Mouse (Mus musculus): ENCODE results near the gene Tbck. TPM values are rescaled to one million over a fixed set of nuclear protein-coding genes. Genes with fewer than 3 reads are reported as not detected.

Tbck gene
- polyA plus RNA-seq, 1 experiment from 2014 or later = 21.6 TPM

- no peak for ATAC-seq (ENCODE audit: low FRiP score, low TSS enrichment)
- Histone ChIP-seq H3K4me1 (ENCODE audit: control insufficient read depth, insufficient read depth, low read length) (peaks cover 1% of the 10 kb centered on the region), H3K27ac (ENCODE audit: low read depth, low read length) (no peak overlapping the region), H3K4me3 (ENCODE audit: low read length) (no peak overlapping the region), H3K4me2 (replicated peaks; ENCODE audit: low read depth, low read length) (no peak overlapping the region), H3K9me3 (ENCODE audit: control insufficient read depth, low read length) (no peaks in the 10 kb centered on the region), H3K27me3 (ENCODE audit: control insufficient read depth, insufficient read depth, low read length) (0 out of 2 replicates have a peak, but pooled peaks cover 2% of the 10 kb centered on the region), H3K36me3 (ENCODE audit: control insufficient read depth, insufficient read depth, low read length) (no peaks in the 10 kb centered on the region), H3K9ac (ENCODE audit: low read depth, low read length) (no peak overlapping the region)
- WGBS = 63% methylated on average over 1 of the region's 1 CpGs
Measured at GRCm38 (mm10) chr3:132851417-132851816, 167.5 kb downstream of the Tbck start.

GRCm38 (mm10) chr3:132851841-132852728 lies 168.1 kb downstream of the Tbck start:
- H3K36me3 ChIP-seq (ENCODE audit: control insufficient read depth, insufficient read depth, low read length) = no peaks in the 10 kb centered on the region
- H3K4me3 ChIP-seq (ENCODE audit: low read length) = no peak overlapping the region
- ATAC-seq (ENCODE audit: low FRiP score, low TSS enrichment) = no peak
- H3K9me3 ChIP-seq (ENCODE audit: control insufficient read depth, low read length) = no peaks in the 10 kb centered on the region
- H3K9ac ChIP-seq (ENCODE audit: low read depth, low read length) = no peak overlapping the region
- H3K4me1 ChIP-seq (ENCODE audit: control insufficient read depth, insufficient read depth, low read length) = peaks cover 4% of the 10 kb centered on the region
- H3K27me3 ChIP-seq (ENCODE audit: control insufficient read depth, insufficient read depth, low read length) = 0 out of 2 replicates have a peak, but pooled peaks cover 2% of the 10 kb centered on the region
- no peak overlapping the region for H3K4me2 ChIP-seq (replicated peaks; ENCODE audit: low read depth, low read length)
- WGBS = 70% methylated on average over 28 of the region's 28 CpGs
- no peak overlapping the region for H3K27ac ChIP-seq (ENCODE audit: low read depth, low read length)

GRCm38 (mm10) chr3:132854271-132854670 lies 170.3 kb downstream of the Tbck start:
- Histone ChIP-seq H3K36me3 (ENCODE audit: control insufficient read depth, insufficient read depth, low read length) (no peaks in the 10 kb centered on the region), H3K4me2 (replicated peaks; ENCODE audit: low read depth, low read length) (no peak overlapping the region), H3K9me3 (ENCODE audit: control insufficient read depth, low read length) (no peaks in the 10 kb centered on the region), H3K27me3 (ENCODE audit: control insufficient read depth, insufficient read depth, low read length) (0 out of 2 replicates have a peak, but pooled peaks cover 2% of the 10 kb centered on the region), H3K27ac (ENCODE audit: low read depth, low read length) (no peak overlapping the region), H3K9ac (ENCODE audit: low read depth, low read length) (no peak overlapping the region), H3K4me1 (ENCODE audit: control insufficient read depth, insufficient read depth, low read length) (peaks cover 4% of the 10 kb centered on the region), H3K4me3 (ENCODE audit: low read length) (no peak overlapping the region)
- WGBS = 79% methylated on average over 9 of the region's 9 CpGs
- no peak for ATAC-seq (ENCODE audit: low FRiP score, low TSS enrichment)

GRCm38 (mm10) chr3:132855458-132856212 lies 171.7 kb downstream of the Tbck start:
- no peak overlapping the region; the same call in 1 of the 2 replicates for H3K27ac ChIP-seq (ENCODE audit: low read depth, low read length)
- no peak overlapping the region; the same call in 1 of the 2 replicates for H3K4me2 ChIP-seq (replicated peaks; ENCODE audit: low read depth, low read length)
- H3K4me1 ChIP-seq (ENCODE audit: control insufficient read depth, insufficient read depth, low read length) = peaks cover 4% of the 10 kb centered on the region
- peak; percentile 55; the same call in 1 of the 2 replicates for ATAC-seq (ENCODE audit: low FRiP score, low TSS enrichment)
- H3K9ac ChIP-seq (ENCODE audit: low read depth, low read length) = no peak overlapping the region
- no peak overlapping the region for H3K4me3 ChIP-seq (ENCODE audit: low read length)
- 48% methylated on average over 9 of the region's 9 CpGs for WGBS
- H3K27me3 ChIP-seq (ENCODE audit: control insufficient read depth, insufficient read depth, low read length) = 0 out of 2 replicates have a peak, but pooled peaks cover 2% of the 10 kb centered on the region
- H3K9me3 ChIP-seq (ENCODE audit: control insufficient read depth, low read length) = no peaks in the 10 kb centered on the region
- no peaks in the 10 kb centered on the region for H3K36me3 ChIP-seq (ENCODE audit: control insufficient read depth, insufficient read depth, low read length)

- H3K4me2 ChIP-seq (replicated peaks; ENCODE audit: low read depth, low read length) = no peak overlapping the region
- no peaks in the 10 kb centered on the region for H3K9me3 ChIP-seq (ENCODE audit: control insufficient read depth, low read length)
- H3K27me3 ChIP-seq (ENCODE audit: control insufficient read depth, insufficient read depth, low read length) = 0 out of 2 replicates have a peak, but pooled peaks cover 2% of the 10 kb centered on the region
- no peak for ATAC-seq (ENCODE audit: low FRiP score, low TSS enrichment)
- no peak overlapping the region for H3K9ac ChIP-seq (ENCODE audit: low read depth, low read length)
- H3K4me3 ChIP-seq (ENCODE audit: low read length) = no peak overlapping the region
- H3K36me3 ChIP-seq (ENCODE audit: control insufficient read depth, insufficient read depth, low read length) = no peaks in the 10 kb centered on the region
- H3K27ac ChIP-seq (ENCODE audit: low read depth, low read length) = no peak overlapping the region
- WGBS = 15% methylated on average over 6 of the region's 6 CpGs
- H3K4me1 ChIP-seq (ENCODE audit: control insufficient read depth, insufficient read depth, low read length) = peaks cover 4% of the 10 kb centered on the region
Measured at GRCm38 (mm10) chr3:132856651-132857050, 172.7 kb downstream of the Tbck start.

GRCm38 (mm10) chr3:132858849-132859248 lies 174.9 kb downstream of the Tbck start:
- Histone ChIP-seq H3K4me2 (replicated peaks; ENCODE audit: low read depth, low read length) (no peak overlapping the region), H3K4me3 (ENCODE audit: low read length) (no peak overlapping the region), H3K9ac (ENCODE audit: low read depth, low read length) (no peak overlapping the region), H3K27me3 (ENCODE audit: control insufficient read depth, insufficient read depth, low read length) (0 out of 2 replicates have a peak, but pooled peaks cover 2% of the 10 kb centered on the region), H3K36me3 (ENCODE audit: control insufficient read depth, insufficient read depth, low read length) (no peaks in the 10 kb centered on the region), H3K4me1 (ENCODE audit: control insufficient read depth, insufficient read depth, low read length) (peaks cover 4% of the 10 kb centered on the region), H3K27ac (ENCODE audit: low read depth, low read length) (no peak overlapping the region), H3K9me3 (ENCODE audit: control insufficient read depth, low read length) (no peaks in the 10 kb centered on the region)
- WGBS = 59% methylated on average over 11 of the region's 11 CpGs
- no peak for ATAC-seq (ENCODE audit: low FRiP score, low TSS enrichment)

GRCm38 (mm10) chr3:132859573-132859972 lies 175.6 kb downstream of the Tbck start:
- ATAC-seq (ENCODE audit: low FRiP score, low TSS enrichment) = no peak
- Histone ChIP-seq H3K36me3 (ENCODE audit: control insufficient read depth, insufficient read depth, low read length) (no peaks in the 10 kb centered on the region), H3K9me3 (ENCODE audit: control insufficient read depth, low read length) (no peaks in the 10 kb centered on the region), H3K9ac (ENCODE audit: low read depth, low read length) (no peak overlapping the region), H3K27me3 (ENCODE audit: control insufficient read depth, insufficient read depth, low read length) (no peaks in the 10 kb centered on the region), H3K4me1 (ENCODE audit: control insufficient read depth, insufficient read depth, low read length) (peaks cover 4% of the 10 kb centered on the region), H3K4me2 (replicated peaks; ENCODE audit: low read depth, low read length) (no peak overlapping the region), H3K27ac (ENCODE audit: low read depth, low read length) (no peak overlapping the region), H3K4me3 (ENCODE audit: low read length) (no peak overlapping the region)
- WGBS = 86% methylated on average over 7 of the region's 7 CpGs

- no peak overlapping the region for H3K4me2 ChIP-seq (replicated peaks; ENCODE audit: low read depth, low read length)
- no peaks in the 10 kb centered on the region for H3K27me3 ChIP-seq (ENCODE audit: control insufficient read depth, insufficient read depth, low read length)
- H3K4me1 ChIP-seq (ENCODE audit: control insufficient read depth, insufficient read depth, low read length) = peaks cover 4% of the 10 kb centered on the region
- H3K9me3 ChIP-seq (ENCODE audit: control insufficient read depth, low read length) = no peaks in the 10 kb centered on the region
- no peak overlapping the region for H3K4me3 ChIP-seq (ENCODE audit: low read length)
- no peaks in the 10 kb centered on the region for H3K36me3 ChIP-seq (ENCODE audit: control insufficient read depth, insufficient read depth, low read length)
- 72% methylated on average over 8 of the region's 8 CpGs for WGBS
- no peak overlapping the region for H3K27ac ChIP-seq (ENCODE audit: low read depth, low read length)
- H3K9ac ChIP-seq (ENCODE audit: low read depth, low read length) = no peak overlapping the region
- ATAC-seq (ENCODE audit: low FRiP score, low TSS enrichment) = no peak
Measured at GRCm38 (mm10) chr3:132860796-132861195, 176.9 kb downstream of the Tbck start.
